Mouse (Mus musculus) lung, postnatal 4 days (tissue): ENCODE data around the gene Stk32c.
A peak's percentile ranks its signal among the peaks of the same experiment; 100 is the strongest.

Experiments
- DNase-seq, 2 experiments: peaks; one replicate each; pipeline ENCODE4 v3.0.0; 2021

Stk32c gene

DNA sequence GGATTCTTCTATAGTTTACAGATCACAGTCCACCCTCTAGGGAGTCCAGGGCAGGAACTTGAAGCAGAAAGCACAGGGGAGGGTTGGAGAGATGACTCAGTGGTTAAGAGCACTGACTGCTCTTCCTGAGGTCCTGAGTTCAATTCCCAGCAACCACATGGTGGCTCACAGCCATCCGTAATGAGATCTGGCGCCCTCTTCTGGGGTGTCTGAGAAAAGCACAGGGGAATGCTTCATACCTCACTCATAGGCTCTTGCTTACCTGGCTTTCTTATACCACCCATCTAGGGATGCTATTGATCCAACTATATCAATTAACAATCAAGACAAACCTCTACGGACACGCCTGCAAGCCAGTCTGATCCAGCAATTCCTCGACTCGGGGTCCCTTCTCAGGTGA, 21.5 kb downstream of the Stk32c start:
- no peak for DNase-seq

DNA sequence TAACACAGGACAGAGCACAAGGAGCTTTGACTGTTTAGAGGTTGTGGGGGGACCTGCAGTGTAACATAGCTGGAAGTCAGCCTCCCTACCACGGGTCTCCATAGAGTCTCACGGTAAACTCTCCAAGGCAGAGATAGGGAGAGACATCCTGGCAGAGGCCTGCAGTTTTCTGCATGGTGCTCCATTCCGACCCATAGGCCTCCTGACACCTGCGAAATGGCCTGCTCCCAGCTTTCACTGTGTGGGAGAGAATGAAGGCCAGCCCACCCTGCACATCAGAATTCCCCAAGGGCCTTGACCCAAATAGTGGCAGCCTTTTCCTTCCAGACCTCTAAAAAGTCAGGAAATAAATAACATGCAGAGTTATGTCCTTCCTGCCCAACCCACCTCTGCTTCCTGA, 22.5 kb downstream of the Stk32c start:
- no peak for DNase-seq

DNA sequence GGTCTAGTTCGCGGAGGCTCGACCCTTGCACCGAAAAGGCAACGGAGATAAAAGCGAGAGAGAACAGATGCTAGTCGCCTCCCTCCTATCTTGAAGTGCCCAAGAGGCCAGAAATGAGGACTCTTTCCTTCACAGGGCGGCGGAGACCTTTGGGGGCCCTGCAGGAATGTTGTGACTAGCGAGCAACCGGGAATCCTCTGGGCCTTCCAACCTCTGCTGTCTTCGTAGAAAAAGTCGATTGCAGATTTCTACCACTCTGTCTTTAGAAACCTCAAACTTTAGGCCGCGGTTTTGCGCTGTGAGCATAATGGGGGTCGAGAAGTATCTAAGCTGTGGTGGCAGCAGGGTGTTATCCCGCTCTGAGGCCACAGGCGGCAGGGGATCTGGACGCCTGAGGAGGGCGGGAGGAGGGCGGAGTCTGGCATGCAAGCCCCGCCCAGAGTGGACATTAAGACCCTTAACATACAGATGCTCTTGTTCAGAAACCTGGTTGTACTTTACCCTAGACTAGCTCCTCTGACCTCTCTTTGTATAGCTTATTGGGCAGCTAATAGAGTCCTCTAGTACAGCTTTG, 24.4 kb downstream of the Stk32c start:
- DNase-seq = peak; percentile 38 to 40

DNA sequence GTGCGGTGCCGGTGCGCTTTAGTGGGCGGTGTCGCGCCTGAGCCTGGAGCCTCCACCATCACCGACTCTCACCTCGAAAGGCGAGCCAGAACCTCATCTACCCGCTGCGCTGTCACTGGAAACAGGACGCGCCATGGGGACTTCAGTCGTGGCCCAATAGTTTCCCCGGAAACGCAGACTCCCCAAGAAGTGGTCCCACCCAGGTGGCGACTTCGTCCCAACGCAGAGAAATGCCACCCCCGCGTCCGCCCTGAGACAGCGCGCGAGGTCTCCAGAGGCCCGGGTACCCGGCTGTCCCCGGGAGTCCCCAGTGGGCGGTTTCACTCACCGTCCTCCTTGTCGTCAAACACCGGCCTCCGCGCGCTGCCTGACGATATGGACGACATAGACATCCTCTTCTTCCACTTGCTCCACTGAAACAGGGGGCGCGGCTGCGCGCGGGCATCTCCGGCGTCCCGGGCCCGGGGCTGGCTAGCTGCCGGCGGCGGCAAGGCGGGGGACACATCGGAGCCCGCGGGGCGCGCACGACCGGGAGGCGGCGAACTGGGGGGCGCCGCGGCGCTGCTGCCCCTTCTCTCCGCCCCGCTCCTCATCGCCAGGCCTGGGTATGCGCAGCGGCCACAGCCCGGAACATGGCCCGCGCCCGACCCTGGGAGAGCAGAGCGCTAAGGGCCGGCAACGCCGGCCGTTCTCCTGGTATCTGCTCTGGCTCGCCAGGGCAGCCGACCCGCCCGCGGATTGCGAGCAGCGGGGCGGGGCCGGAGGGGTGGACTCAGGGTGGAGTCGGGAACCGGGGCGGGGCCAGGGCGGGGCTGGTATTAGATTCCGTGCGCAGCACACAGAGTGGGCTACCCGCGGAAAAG, 25.1 kb downstream of the Stk32c start:
- peak; percentile 81 to 82 for DNase-seq

DNA sequence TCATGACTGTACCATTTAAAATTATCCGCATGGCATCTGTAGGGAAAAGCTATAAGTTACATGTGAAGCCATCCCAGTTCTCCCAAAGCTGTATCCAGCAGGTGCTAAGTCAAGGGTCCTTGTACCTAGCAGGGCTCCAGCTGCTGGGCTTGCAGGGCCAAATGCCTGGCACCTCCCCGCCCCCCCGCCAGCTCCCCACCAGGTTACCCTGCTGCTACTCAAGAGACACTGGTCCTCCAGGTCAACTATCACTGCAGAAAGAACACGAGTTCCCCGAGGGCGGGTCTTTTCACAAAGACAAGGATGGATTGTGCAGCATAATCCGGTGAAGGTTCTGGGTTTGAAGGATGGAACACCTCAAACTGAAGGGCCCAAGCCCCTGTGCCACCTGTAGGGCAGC, 25.8 kb downstream of the Stk32c start:
- DNase-seq = no peak

DNA sequence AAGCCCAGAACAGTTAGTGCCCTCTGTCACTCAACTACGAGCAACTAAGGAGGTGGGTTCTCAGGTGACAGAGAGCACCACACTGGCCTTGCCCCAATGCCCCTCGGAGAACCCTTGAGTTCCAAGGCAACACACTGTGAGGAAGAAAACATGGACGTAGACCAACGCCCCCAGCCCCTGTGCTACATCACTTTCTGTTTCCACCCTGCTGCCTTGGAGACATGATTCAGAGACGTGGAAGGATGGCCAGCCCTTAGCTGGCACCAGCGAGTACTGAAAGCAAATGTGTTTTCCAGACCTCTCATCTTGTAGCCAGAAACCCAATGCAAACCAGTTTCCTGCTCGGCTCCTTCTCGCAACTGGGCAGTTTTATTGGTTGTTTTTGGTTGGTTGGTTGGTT, 26.7 kb downstream of the Stk32c start:
- DNase-seq = no peak

DNA sequence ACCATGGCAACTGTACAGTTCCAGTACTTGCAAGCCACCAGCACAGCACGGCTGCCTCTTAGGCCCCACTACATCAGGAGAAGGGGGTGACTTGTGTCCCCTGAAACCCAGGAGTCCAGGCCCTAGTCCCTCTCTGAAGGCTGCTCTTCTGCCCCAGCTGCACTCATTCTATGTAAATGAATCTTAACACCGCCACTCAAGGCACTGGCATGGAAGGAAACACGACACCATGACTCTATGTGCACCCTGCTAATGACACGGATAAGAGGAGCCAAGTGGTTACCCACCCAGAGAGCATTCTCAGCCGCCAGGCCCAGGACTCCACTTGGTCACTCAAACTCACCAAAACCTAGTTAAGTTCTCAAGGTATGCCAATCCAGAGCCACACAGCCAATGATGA, 27.1 kb downstream of the Stk32c start:
- no peak for DNase-seq

DNA sequence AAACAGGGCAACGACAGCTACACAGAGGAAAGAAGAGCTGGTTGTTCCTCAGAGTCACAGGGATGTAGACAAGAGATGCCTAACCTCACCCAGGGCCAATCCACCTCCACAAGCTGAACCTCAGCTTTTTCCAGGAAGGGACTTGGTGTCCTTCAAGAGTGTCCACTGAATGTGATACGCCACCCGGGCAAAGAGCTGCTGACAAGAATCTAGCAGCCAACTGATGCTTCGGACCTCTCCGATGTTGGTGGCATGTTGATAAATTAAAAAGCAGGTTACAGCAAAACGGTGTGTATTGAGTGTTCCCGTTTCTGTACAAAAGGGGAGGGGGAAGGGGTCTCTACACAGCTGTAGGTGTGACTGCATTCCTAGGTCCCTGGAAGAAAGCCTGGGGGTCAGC, 28.3 kb downstream of the Stk32c start:
- no peak for DNase-seq

DNA sequence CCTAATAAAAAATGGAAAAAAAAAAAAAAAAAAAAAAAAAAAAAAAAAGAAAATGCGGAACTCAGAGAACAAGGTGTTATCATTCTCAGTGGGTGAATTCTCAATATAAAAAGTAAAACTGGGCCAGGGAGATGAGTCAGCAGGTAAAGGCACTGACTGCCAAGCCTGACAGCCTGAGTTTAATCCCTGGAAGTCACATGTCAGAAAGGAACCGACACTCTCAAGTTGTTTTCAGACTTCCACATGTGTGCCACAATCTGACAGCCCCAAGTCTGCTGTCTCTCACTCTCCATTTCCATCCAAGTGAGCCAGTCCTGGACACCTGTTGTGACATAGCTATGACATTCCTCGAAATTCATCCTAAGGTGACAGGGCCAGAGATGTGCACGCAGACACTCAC, 28.7 kb downstream of the Stk32c start:
- no peak for DNase-seq

DNA sequence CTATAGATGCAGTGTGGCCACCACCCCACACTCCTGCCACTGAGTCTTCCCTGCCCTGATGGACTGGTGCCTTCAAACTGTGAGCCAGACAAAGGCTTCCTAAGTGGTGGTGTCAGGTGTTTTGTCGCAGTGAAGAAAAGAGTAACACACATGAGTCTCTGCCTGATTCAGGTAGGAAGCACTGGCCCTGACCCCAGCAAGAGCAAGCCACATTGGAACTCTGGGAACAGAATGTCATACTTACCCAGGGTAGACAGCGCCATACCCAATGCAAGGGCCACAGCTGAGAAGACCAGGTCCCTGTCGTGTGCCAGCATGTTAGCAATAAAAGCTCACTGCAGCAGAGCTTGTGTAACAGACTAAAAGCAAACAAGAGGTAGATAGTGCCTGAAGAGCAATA, 33.0 kb downstream of the Stk32c start:
- no peak for DNase-seq

DNA sequence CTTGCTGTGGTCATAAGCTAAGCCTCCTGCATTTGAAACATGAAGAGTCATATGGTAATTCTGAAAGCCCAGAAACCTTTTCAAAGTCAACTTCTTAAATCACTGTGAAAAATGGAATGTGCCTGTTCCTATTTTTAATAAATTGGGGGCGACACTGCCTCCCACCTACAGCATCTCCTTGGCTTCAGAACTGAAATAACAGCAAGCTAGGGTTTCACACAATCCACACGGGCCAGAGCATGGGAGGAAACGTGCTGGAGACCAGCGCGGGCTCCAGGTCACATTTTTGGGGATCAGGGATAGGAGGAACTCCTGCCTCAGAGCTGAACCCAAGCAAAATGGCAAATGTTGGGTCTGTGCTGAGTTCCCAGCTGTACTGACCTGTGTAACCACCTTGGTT, 33.8 kb downstream of the Stk32c start:
- DNase-seq = no peak

DNA sequence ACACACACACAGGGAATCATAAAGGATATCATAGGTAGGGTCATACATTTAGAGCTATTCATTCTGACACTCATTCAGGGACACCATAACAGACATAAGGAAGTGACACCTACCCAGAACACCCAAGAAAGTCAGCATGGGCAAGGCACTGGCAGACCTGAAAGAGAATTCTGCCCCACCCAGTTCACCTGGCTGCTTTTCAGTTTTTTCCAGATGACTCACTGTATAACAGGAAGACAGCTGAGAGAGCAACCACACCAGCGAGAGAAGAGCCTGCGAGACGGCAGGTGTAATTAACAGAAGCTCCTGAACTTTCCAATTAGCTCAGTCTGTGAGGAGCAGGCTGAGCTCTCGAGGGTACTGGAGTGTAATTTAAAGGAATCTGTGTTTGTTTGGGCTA, 44.0 kb downstream of the Stk32c start:
- no peak for DNase-seq

DNA sequence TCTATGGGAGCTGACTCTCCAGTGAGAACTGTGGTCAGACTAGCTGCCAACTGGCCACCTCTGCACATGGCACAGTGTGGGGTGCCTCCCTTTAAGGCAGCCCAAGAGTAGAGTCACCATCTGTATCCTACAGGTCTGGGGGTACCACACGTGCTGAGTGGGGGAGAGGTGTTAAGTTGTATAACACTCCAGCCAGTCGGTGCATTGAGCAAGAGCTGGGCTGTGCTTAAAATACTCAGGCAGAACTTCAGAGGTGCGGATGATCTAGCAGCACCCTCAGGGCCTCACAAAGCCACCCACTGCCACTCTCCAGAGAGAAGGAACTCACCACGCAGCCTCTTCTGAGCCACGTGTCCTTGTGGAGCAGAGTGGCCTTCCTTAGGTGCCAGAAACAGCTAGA, 48.7 kb downstream of the Stk32c start:
- no peak for DNase-seq

DNA sequence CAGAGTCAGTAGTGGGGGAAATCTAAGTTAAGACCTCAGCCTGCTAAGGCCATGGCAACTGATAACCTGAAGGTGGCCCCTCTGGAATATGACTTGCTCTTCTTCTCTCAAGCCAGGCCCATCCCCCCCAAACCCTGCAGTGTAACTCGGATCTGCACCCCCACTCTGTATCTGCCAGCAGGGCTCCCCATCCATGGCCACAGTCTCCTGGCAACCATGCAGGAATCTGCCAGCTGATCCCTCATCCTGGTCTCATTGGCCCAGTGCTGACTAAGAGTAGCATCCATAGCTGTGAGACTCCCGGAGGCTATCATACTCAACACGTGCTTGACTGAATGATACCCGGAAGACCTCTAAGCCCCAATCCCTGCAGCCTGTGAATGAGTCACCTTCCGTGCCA, 54.2 kb downstream of the Stk32c start:
- DNase-seq = no peak

DNA sequence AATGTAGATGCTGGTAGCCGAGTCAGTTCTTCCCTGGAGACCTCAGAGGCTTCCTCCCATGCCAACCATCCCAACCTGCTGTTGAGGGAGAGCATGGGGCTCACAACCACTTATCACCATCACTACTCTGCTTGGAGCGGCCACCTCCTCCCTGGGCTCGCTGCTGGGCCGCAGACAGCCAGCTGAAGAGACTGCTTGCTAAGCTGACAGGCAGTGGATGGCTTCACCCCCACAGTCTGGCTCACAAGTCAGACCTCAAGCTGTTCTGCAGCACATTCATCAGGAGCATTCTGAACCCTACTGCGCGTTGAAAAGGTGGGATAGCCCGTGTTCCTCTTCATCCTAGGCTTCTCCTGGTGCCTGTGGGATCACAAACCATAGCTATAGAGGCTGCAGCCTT, 54.6 kb downstream of the Stk32c start:
- no peak for DNase-seq

DNA sequence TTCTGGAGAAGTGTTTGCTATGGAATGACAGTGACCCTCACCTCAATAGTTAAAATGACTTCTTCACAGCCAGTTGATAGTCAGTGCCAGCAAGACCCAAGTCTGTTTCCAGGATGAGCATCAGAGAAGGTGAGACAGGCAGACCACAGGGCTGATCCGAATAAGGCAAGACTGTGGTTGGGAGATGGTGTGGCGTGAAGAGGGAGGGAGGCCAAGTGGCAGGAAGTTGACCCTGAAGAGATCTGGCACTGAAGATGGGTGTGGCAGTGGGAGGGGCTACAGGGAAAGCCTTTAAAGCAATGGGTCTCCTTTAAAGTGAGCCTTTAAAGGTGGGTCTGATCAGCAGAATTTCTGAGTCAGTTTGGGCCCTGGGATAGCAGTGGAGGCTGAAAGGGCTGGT, 55.6 kb downstream of the Stk32c start:
- no peak for DNase-seq

DNA sequence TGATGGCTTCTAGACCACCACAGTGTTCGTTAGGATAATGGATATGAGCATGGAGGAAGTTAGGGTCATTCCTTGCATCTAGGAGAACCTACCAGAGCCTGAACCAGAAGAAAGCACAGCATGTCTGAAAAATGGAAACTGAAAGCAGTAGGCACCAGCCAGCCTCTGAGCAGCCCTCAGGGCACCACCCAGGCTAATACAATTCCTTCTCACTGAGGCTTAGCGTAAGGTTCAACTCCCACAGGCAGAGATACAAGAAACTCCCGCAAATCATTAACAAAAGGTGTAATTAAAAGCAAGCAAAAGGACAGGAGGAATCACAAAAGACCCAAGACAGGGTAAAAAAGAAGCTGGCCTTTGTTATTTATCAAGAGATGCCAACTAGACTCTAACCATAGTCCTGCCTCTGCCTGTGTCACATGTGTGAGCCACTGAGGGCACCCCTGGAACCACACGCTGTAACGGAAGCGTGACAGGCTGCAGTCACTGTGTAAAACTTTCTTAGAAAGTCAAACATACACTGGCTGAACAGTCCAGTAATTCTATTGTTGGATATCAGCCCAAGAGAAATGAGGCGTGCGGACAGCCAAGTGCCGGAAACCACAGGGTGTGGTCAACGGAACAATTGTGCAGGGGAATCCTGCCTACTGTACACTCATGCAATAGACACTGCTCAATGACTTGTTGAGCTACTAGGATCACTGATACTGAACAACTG, 56.6 kb downstream of the Stk32c start:
- DNase-seq = peak; percentile 56 to 67

DNA sequence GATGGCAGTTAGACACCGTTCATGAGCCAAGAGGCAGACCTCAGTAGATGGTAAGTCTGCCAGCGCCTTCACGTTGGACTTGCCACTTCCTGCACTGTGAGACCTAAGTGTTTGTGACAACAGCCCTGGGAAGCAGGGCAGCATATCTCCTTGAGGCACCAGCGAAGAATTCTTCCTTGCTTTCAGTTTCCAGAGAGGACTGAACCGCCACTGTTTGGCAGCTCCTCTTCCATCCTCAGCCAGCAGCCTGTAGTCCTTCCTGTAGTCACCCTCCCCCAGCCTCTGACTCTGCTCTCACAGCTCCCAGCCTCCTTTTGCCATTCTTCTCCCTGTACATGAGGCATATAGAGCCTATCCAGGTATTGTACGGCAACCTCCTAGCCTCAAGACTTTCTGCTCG, 60.2 kb downstream of the Stk32c start:
- no peak for DNase-seq

DNA sequence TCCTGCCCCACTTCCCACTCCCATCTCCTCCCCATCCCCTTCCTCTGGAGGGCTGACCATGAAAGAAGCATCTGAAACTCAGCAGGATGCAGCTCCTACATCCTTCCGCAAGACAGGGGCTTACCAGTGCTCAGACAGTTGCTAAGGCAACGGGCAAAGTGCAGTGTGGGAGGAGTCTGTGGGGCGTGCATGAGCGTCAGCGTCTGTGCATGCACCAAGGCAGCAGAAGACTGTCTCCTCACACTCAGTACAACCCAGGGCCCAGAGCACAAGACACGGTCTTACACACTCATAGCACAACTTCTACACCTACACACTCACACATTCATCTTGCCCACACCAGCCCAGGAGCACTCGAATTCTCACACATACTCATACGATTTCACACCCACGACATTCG, 62.0 kb downstream of the Stk32c start:
- DNase-seq = peak in 1 of 2 experiments; percentile 34

DNA sequence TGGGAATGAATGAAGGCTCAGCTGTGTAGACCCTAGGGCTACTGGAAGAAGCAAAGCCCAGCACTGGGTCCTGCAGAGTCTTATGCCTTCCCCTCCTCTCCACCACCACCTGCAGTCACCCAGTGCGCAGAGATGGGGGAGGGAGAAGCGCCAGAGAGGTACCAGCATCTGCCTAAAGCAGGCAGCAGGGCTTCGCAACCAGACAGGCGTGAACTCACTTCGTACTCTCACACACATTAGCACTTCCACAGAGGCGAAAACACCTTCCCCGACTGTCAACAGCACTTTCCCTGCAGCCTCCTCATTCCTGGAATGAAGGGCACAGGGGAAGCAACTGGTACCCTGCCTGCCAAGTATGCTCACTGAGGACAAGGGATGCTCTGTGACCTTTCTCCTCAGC, 63.7 kb downstream of the Stk32c start:
- DNase-seq = no peak

DNA sequence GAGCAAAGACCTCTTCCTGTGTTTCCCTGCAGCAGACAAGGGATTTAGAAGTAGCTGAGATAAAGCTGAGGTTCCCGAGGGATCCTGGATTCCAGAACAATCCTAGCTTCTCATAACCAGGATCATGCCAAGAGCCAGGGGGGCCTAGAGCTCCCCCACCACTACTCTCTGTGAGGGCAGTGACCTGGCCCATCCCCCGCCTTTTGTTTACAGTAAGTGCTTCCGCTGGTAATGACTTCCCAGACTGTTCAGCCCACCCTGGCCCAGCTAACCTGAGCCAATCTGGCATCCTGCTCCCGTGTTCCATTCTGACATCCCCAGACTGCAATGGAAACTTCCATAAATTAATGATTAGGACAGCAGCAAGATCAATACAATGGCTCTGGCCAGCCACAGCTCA, 65.7 kb downstream of the Stk32c start:
- peak; percentile 18 to 42 for DNase-seq

DNA sequence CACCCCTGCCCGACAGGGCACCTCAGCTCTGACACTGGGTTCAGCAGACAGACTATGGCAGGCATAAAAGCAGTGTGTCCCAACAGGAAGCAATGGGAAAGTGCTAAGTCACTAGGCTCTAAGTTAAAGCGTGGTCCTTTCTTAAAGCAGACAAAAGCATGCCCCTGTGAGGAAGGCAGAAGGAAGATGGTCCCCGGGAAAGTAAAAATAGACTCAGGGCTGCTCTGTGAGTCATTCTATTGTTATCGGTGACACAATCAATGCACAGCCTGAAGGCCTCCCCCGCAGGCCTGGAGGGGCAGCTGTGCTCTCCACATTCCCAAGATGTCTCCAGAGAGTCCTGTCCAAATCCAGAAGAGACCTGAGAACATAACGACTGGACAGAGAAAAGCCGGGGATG, 67.2 kb downstream of the Stk32c start:
- DNase-seq = no peak

DNA sequence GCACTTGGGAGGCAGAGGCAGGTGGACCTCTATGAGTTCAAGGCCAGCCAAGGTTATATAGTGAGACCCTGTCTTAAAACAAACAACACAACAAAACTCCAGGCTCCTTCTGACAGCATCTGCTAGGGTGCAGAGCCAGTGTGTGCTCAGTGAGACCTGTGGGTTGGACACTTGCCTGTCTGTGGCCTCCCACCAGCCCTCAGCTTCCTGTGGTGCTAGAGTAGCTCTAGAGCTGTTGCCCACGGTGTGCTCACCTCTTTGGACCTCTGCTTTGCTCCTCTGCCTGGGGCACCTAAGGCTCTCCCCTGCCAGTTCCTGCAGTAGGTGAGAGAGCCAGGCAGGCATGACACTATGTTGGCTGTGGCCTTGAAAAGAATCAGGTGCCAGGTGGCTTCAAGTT, 69.3 kb downstream of the Stk32c start:
- DNase-seq = no peak

DNA sequence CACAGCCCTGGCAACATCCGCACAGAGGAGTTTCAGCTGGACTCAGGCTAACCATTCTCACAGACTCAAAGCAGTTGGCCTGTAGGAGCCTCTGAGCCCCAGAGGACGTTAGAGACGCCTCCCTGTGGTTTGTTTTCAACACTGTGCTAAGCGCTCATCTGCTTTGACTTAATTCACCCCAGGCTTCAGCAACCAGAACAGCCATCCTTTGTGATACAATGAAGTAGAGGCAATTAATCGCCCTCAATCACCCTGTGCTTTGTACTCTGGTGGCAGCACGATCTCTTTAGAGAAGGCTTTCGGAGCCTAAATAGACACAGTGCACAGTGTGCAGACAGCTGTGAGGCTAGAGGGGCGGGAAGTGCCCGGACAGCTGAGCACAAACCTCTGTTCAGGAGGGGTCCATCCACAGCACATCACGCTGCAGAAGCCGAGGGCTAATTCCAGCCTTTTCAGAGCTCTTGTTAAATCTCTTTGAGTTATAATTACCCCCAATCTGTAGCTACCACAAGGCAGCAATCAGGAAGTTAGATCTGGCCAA, 73.1 kb downstream of the Stk32c start:
- DNase-seq = no peak
